Mouse (Mus musculus) CH12F3 (cell line): ENCODE data around the gene Tns1.

ENCODE experiments used
- in situ Hi-C: fragments of 300-500 bp; cut with MboI; formaldehyde crosslinking; loops from 2 replicates; pipeline ENCODE4 v1.14.3; 2020; ENCODE audit warnings: low sequenced_read_pairs

Tns1 gene

GRCm38 (mm10) chr1:74035912-74036489, 88.2 kb downstream of the Tns1 start:
- in situ Hi-C loops: no loop called here

DNA sequence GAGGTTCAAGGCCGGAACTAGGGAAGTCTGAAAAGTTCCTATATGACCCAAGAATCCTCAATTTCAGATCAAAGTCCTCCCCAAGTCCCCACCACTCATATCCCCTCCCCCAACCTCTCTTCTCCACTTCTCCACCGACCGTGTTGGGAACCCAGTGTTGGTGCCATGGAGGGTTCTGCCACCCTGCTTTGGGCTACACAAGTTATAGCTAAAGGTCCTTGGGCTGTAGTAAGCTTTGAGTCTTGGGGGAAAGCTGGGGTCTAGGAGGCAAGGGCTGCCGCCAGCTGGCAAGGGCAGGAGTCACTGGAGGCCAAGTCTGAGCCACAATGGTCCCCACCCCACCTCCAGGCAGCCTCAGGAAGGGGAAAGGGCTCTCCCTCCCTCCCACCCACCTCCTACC, 88.8 kb downstream of the Tns1 start:
- in situ Hi-C loops: no loop called here

- in situ Hi-C loops: no loop called here
Measured at GRCm38 (mm10) chr1:74034736-74035135, 89.5 kb downstream of the Tns1 start.

GRCm38 (mm10) chr1:74034211-74034610, 90.0 kb downstream of the Tns1 start:
- in situ Hi-C loops: no loop called here

GRCm38 (mm10) chr1:74033407-74033806, 90.8 kb downstream of the Tns1 start:
- in situ Hi-C loops: no loop called here

DNA sequence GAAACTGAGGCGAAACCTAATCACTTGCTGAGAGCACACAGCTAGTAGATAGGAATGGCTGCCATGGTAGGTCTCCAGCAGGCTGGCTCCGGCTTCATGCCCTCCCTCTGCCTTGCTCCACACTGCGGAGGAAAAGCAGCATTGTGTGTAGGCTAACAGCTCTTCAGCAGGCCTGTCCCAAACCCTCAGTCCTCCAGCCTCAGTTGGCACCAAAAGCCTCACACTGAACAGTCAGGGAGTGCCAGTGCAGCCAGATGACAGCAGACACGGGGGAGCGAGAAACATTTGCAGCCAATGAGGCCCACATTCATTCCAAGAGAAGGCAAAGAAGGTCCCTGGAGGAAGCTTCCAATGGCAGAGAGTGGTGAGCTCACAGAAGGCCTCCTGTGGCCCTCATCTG, 91.3 kb downstream of the Tns1 start:
- in situ Hi-C loops: no loop called here

DNA sequence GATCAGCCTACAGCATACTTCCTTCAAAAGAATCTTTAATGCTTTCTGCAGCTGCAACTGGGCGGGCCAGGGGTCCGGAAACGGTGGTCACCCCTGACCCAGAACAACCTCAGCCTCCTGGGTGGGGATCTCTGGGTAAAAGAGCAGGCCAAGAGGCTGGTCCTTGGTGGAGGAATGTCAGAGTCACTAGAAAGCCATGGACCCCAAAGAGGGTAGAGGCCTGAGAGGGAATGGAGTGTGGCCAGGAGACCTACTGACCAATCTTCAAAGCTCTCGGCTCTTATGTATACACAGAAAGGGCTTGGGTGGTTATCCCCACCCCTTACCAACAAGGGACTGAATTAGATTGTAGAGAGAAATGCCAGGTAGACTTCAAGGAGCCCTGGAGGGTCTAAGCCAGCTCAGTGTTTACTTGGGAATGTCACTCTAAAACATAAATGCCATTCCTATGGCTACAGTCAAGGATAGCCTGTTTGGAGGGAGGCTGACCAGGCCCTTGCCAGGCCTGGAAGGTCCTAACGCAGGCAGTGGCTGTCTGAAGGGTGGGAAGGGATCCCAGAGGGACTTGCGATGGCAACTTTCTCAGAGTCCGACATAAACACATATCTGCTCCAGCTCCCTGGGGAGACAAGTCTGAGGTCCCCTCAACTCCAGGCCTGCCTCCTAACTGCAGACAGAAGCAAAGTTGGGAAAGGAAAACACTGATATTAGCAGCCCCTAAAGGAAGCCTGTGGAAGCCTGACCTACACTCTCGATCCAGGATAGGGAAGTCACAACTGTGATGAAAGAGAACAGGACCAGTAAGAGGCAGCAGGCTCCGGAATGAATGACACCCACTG, 92.3 kb downstream of the Tns1 start:
- in situ Hi-C loops: no loop called here

DNA sequence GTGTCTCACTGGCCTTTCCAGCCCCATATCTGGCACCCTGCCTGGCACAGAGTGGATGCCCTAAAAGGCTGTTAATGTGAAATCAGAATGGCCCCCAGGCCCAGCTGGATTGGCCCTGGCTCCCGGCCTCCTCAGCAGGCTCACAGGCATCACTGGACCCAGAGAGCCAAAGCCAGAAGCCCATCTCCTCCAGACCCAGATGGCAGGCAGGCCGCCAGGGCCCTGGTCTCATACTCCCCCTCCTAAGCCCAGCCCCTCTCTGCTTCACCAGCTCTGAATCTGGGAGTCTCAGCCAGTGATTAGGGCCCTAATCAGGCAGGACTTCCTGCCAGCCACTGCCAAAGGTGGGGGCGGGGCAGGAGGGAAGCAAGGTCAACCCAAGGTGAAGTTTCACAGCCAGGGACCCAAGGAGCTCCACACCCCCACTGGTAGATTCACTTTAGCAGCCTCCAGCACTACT, 93.3 kb downstream of the Tns1 start:
- in situ Hi-C loops: no loop called here

DNA sequence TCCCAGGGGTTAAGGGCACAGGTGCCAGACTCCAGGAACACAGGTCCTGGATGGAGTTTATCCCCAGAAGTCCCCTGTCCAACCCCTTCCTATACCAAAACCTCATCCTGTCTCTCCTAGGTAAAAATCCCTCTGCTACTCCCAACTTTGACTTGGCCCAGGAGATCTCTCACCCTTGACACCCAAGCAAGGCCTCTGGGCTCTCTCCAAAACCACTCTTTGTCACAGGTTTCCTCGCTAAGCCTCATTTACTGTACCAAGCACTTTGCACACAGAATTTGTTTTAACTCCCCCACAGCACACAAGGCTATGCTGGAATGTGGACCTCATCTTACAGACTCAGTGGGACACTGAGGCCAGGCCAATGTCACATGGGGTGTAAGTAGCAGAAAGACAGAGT, 94.0 kb downstream of the Tns1 start:
- in situ Hi-C loops: no loop called here

DNA sequence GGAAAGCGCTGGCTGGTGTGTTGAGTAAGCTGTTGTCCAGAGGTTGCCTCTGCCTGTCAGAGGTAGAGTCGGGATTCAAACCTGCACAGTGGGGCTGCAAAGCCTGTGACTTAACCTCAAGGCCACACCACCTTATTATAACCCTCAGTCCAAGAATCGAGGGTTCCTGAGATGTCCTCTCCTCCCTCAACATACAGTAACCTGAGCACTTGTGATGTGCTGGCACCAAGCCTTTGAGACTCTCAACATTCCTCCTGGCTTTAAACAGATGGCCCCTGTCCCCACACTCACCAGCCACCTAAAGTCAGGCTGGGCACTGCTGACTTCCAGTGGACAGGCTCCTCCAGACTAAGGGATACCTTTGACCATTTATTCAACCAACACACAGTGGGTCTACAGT, 94.6 kb downstream of the Tns1 start:
- in situ Hi-C loops: no loop called here

DNA sequence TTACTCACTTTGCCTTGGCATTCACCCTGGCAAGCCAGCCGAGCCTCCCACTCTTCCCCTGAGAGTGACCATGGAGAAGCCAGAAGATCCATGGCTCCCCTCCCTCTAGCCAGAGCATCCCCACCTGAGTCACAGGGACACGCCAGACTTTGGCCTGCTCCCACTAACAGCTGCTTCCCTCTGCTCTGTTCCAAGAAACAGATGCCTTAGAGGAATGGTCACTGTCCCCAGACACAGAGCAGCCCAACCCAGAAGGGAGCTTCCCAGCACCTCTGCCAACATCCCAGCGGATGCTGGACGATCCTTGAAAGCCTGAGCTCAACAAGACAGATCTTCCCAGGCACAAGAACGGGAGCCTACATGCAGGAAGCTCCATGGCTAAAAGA, 95.4 kb downstream of the Tns1 start:
- in situ Hi-C loops: no loop called here

- in situ Hi-C loops: no loop called here
Measured at GRCm38 (mm10) chr1:74028118-74028880, 96.0 kb downstream of the Tns1 start.

- in situ Hi-C loops: no loop called here
Measured at GRCm38 (mm10) chr1:74027559-74028091, 96.6 kb downstream of the Tns1 start.

- in situ Hi-C loops: no loop called here
Measured at GRCm38 (mm10) chr1:74026703-74027195, 97.5 kb downstream of the Tns1 start.

- in situ Hi-C loops: no loop called here
Measured at GRCm38 (mm10) chr1:74025651-74026226, 98.5 kb downstream of the Tns1 start.

- in situ Hi-C loops: no loop called here
Measured at GRCm38 (mm10) chr1:74025227-74025626, 99.0 kb downstream of the Tns1 start.

GRCm38 (mm10) chr1:74024452-74025190, 99.6 kb downstream of the Tns1 start:
- in situ Hi-C loops: no loop called here

GRCm38 (mm10) chr1:74022998-74023397, 101.3 kb downstream of the Tns1 start:
- in situ Hi-C loops: no loop called here

GRCm38 (mm10) chr1:74022536-74022935, 101.7 kb downstream of the Tns1 start:
- in situ Hi-C loops: no loop called here

DNA sequence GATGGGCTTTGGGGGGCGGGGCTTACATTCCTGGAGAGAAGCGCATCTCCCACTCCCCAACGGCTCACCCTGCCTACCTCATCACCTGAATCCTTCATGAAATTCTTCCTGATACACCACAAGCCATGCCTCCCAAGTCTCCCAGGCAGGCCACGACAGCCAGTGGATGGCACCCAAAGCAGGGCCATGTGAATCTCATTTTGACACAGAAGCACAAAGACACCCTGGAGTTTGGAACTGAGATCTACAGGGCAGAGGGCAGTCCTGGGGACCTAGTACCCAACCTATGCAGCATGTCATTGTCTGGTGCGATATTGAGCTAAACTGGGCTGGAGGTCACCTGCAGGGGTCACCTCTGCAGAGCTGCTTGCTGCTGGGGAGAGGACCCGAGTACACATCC, 104.0 kb downstream of the Tns1 start:
- in situ Hi-C loops: no loop called here
